12 mouse cellular contexts compared by ENCODE assay signal in the genomic region with DNA sequence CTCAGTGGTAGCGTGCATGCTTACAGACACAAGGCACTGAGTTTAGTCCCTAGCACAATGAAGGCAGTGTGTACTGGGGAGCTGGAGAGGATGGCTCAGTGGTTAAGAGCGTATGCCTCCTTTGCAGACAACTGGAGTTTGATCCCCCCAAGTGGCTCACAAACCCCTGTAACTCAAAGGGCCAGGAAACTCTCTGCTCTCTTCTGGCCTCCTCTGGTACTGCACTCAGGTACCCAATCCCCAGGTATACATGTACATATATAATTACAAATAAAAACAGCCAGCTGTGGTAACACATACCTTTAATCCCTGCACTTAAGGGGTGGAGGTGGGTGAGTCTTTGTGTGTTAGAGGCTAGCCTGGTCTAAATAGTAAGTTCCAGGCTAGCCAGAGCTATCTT. TPM values are rescaled to one million over a fixed set of nuclear protein-coding genes. Genes with fewer than 3 reads are reported as not detected.
DNase-seq lines count a peak whose midpoint lies in the region; TF ChIP-seq lines count a peak whose summit lies in the region.
"Had no signal": no experiment of that assay in that cellular context is flagged by ENCODE, and none has a peak within 500 bp of the region (broad histone marks: within the 10 kb centered on the region; RNA-seq: fewer than 3 reads in every experiment).

No protein-coding gene starts in this region.

- H3K9me3 ChIP-seq in CH12.LX (replicated peaks; ENCODE audit: low read length): no peaks in the 10 kb centered on the region
- no peaks in the 10 kb centered on the region for H3K9me3 ChIP-seq in ES-E14 (ENCODE audit: control insufficient read depth, insufficient read depth, low read depth, low read length)
- H3K9me3 ChIP-seq: hindbrain, embryonic 15.5 days; limb, embryonic 12.5 days had no signal

- DNase-seq in kidney, postnatal 4 days: peak; percentile 24 to 26
- DNase-seq in kidney, postnatal 14 days: no peak
- DNase-seq in CH12.LX (ENCODE audit: extremely low read depth): no peak
- DNase-seq in ES-E14 (ENCODE audit: low read depth, low spot score): no peak
- peak; percentile 12 for DNase-seq in retina, embryonic 14.5 days (ENCODE audit: low spot score)
- DNase-seq in spleen, adult 18-20 months: no peak
- DNase-seq in c-Kit-positive CD71-positive TER-119-positive erythroid progenitor cells, embryonic 14.5 days (ENCODE audit: low spot score): no peak
- DNase-seq: cerebellum, adult 9-10 months; layer of hippocampus, adult 9-11 months had no signal

- H3K9ac ChIP-seq in CH12.LX (ENCODE audit: insufficient read depth, low read depth) (no peak overlapping the region), ES-E14 (ENCODE audit: insufficient read depth, low read depth, low read length, poor library complexity, severe bottlenecking) (no peak overlapping the region)
- H3K9ac ChIP-seq: hindbrain, embryonic 15.5 days; limb, embryonic 12.5 days had no signal

- H3K4me1 ChIP-seq in CH12.LX (ENCODE audit: control insufficient read depth in 1 of 2, insufficient read depth in 2 of 2) (peaks cover 4 to 25% of the 10 kb centered on the region in 2 experiments; a peak in 3 of 4 replicates), ES-E14 (ENCODE audit: control insufficient read depth in 2 of 2, insufficient read depth in 2 of 2, low read length in 2 of 2, poor library complexity in 1 of 2) (peaks cover 0 to 18% of the 10 kb centered on the region in 2 experiments; a peak in 1 of 4 replicates)
- H3K4me1 ChIP-seq: hindbrain, embryonic 15.5 days; limb, embryonic 12.5 days had no signal

- peaks cover 26 to 63% of the 10 kb centered on the region in 2 experiments for H3K36me3 ChIP-seq in CH12.LX (replicated peaks in 1 of 2; ENCODE audit: control insufficient read depth in 1 of 2, insufficient read depth in 1 of 2, low read length in 1 of 2)
- H3K36me3 ChIP-seq in ES-E14 (ENCODE audit: control insufficient read depth, insufficient read depth, low read length, poor library complexity, severe bottlenecking): no peaks in the 10 kb centered on the region
- H3K36me3 ChIP-seq: hindbrain, embryonic 15.5 days; limb, embryonic 12.5 days had no signal

- H3K4me2 ChIP-seq in CH12.LX (ENCODE audit: insufficient read depth, low read depth, poor library complexity, severe bottlenecking): no peak overlapping the region
- H3K4me2 ChIP-seq: hindbrain, embryonic 15.5 days; limb, embryonic 12.5 days had no signal

- dilution Hi-C loops in CH12.LX (cut with MboI; ENCODE audit: extremely low pct_ligation_motif_present, extremely low pct_unique_long_range_greater_than_20kb, low sequenced_read_pairs): no loop called here

- H3K27ac ChIP-seq in CH12.LX (ENCODE audit: insufficient read depth, low read depth) (no peak overlapping the region), ES-E14 (ENCODE audit: insufficient read depth, low read depth, low read length, poor library complexity, severe bottlenecking) (no peak overlapping the region)
- H3K27ac ChIP-seq: hindbrain, embryonic 15.5 days; limb, embryonic 12.5 days had no signal

- TF ChIP-seq EP300 in CH12.LX (IDR thresholded peaks at IDR 0.05; ENCODE audit: low read length): no peak

- no peak overlapping the region for H3K4me3 ChIP-seq in CH12.LX (replicated peaks in 1 of 3; ENCODE audit: low read depth in 2 of 3, low read length in 2 of 3, poor library complexity in 1 of 3)
- no peak overlapping the region for H3K4me3 ChIP-seq in ES-E14 (ENCODE audit: insufficient read depth in 1 of 2, low read depth in 1 of 2, low read length in 2 of 2, poor library complexity in 1 of 2, severe bottlenecking in 1 of 2)
- H3K4me3 ChIP-seq: hindbrain, embryonic 15.5 days; limb, embryonic 12.5 days; myocyte had no signal

- in situ Hi-C loops in CH12.LX (cut with MboI; ENCODE audit: low pct_ligation_motif_present, low pct_unique_long_range_greater_than_20kb, low sequenced_read_pairs) (loop anchor here (5.0 kb wide), 1 partner anchor 58 kb away; a partner anchor contains a TSS), ES-E14 (cut with MboI; ENCODE audit: low sequenced_read_pairs in 2 of 2, unreplicated experiment in 2 of 2) (no loop called here)

- TF ChIP-seq POLR2A in CH12.LX (IDR thresholded peaks at IDR 0.05; ENCODE audit: low read depth, low read length): no peak

- no peaks in the 10 kb centered on the region for H3K27me3 ChIP-seq in CH12.LX (replicated peaks)
- H3K27me3 ChIP-seq: hindbrain, embryonic 15.5 days; limb, embryonic 12.5 days had no signal

- peak; percentile 14 to 60; a peak in 2 of 4 replicates for TF ChIP-seq CTCF in CH12.LX (conservative IDR thresholded peaks at IDR 0.05 in 1 of 2, IDR thresholded peaks at IDR 0.05 in 1 of 2; ENCODE audit: low read depth in 2 of 2, low read length in 2 of 2)

- peaks cover 6% of the 10 kb centered on the region for H3K79me2 ChIP-seq in CH12.LX (replicated peaks; ENCODE audit: control insufficient read depth, extremely low read depth, insufficient read depth, poor library complexity, severe bottlenecking)

- TF ChIP-seq RAD21 in CH12.LX (IDR thresholded peaks at IDR 0.05; ENCODE audit: low read depth, low read length): peak; percentile 40

TF ChIP-seq in CH12.LX, 34 proteins besides CTCF, POLR2A, EP300 and RAD21:
- no peak for TF ChIP-seq SIN3A (IDR thresholded peaks at IDR 0.05; ENCODE audit: low read length)
- peak; percentile 67 for TF ChIP-seq SMC3 (IDR thresholded peaks at IDR 0.05; ENCODE audit: low read depth, low read length)
TF ChIP-seq in CH12.LX: peak in this region for 1.

TF ChIP-seq in ES-E14, 5 proteins besides CTCF, POLR2A, EP300 and RAD21:
- peak; percentile 67 for TF ChIP-seq ZC3H11A (IDR thresholded peaks at IDR 0.05; ENCODE audit: borderline replicate concordance, low read depth, low read length)
- no peak for TF ChIP-seq CHD2 (IDR thresholded peaks at IDR 0.05; ENCODE audit: low read depth, low read length)
- TF ChIP-seq ZNF384 (IDR thresholded peaks at IDR 0.05; ENCODE audit: low read depth, low read length): no peak

RNA-seq across cellular contexts. Expression of a gene that starts 56.9 kb away (rescaled TPM):
- 37.0 and 44.5 TPM in 2 replicates for total RNA-seq in CH12.LX (2012; rRNA removed)
- total RNA-seq in CH12.LX (2014; rRNA removed): 66.3 and 70.6 TPM in 2 replicates
- polyA plus RNA-seq in CH12.LX (2012; ENCODE audit: insufficient read length, low read depth): 59.2 and 74.4 TPM in 2 replicates
- 74.6 and 87.1 TPM in 2 replicates for total RNA-seq in ES-E14 (2012; rRNA removed)

Comparison
In these comparisons a context has a peak if more than half of its experiments do, and no peak if none do; other contexts are left out.
1. DNase-seq: peak in kidney, postnatal 4 days (2 of 2) and retina, embryonic 14.5 days (single experiment); none in kidney, postnatal 14 days (single experiment), CH12.LX (single experiment), ES-E14 (single experiment), spleen, adult 18-20 months (0 of 2) and c-Kit-positive CD71-positive TER-119-positive erythroid progenitor cells, embryonic 14.5 days (single experiment).